Mouse (Mus musculus): ENCODE data around the gene Spata13. TPM values are rescaled to one million over a fixed set of nuclear protein-coding genes. Genes with fewer than 3 reads are reported as not detected.

Gene Spata13
- polyA plus RNA-seq, 1 experiment from 2014 or later = 11.2 TPM

DNA sequence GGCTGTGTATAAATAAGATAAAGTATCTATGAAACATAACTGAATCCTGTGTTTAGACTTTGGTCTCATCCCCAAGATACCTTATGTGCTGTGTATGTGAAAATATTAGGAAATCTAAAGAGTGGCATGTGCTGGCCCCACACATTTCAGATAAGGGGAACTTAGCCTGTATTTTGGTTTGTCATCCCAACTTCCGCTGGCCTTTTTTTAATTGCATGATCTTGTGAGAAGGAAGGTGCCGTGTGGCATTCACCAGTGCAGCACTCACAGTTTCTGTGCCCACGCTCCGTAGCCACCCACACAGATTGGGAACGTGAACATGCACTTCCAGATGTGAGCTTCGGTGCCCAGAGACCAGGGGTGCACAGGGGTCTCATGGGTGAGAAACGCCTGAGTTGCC, 123.9 kb downstream of the Spata13 start:
- ATAC-seq (ENCODE audit: low FRiP score, low TSS enrichment) (no peak), DNase-seq (ENCODE audit: low spot score) (no peak)
- H3K4me3 ChIP-seq (ENCODE audit: low read depth, low read length) = no peak overlapping the region
- H3K9me3 ChIP-seq (ENCODE audit: control insufficient read depth, low read length) = no peaks in the 10 kb centered on the region
- peaks cover 30% of the 10 kb centered on the region for H3K36me3 ChIP-seq (ENCODE audit: control insufficient read depth, insufficient read depth, low read length)
- H3K27ac ChIP-seq (replicated peaks) = no peak overlapping the region
- no peaks in the 10 kb centered on the region for H3K4me1 ChIP-seq (replicated peaks; ENCODE audit: control insufficient read depth, insufficient read depth)
- no peak overlapping the region for H3K9ac ChIP-seq (ENCODE audit: low read length)
- TF ChIP-seq CTCF (IDR thresholded peaks at IDR 0.05; ENCODE audit: low read depth) (no peak), EP300 (optimal IDR thresholded peaks at IDR 0.05) (no peak)
- 95% methylated on average over 7 of the region's 7 CpGs for WGBS
- no peaks in the 10 kb centered on the region for H3K27me3 ChIP-seq (ENCODE audit: control insufficient read depth, insufficient read depth, low read length)
- no peak overlapping the region for H3K4me2 ChIP-seq (replicated peaks; ENCODE audit: low read depth)

DNA sequence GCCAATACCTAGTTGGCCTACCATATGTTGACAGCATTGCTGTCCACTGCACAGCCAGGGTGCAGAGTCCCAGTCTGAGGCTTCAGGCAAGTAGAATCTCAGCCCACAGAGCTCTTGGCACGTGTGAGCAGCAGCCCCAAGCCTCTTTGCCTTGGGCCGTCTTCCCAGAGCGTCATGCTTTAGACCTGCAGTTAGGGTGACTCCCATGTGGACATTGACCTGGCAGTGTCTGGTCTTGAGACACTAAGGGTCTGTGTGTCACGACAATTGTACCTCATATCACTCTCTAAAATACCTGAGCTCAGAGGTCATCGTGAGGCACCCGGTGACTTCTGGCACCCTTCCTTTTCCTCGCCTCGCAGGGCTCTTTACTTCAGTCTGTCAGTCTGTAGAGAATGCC, 125.3 kb downstream of the Spata13 start:
- Histone ChIP-seq H3K9me3 (ENCODE audit: control insufficient read depth, low read length) (no peaks in the 10 kb centered on the region), H3K27ac (replicated peaks) (no peak overlapping the region), H3K36me3 (ENCODE audit: control insufficient read depth, insufficient read depth, low read length) (peaks cover 30% of the 10 kb centered on the region), H3K27me3 (ENCODE audit: control insufficient read depth, insufficient read depth, low read length) (no peaks in the 10 kb centered on the region), H3K4me2 (replicated peaks; ENCODE audit: low read depth) (no peak overlapping the region), H3K4me1 (replicated peaks; ENCODE audit: control insufficient read depth, insufficient read depth) (no peaks in the 10 kb centered on the region), H3K9ac (ENCODE audit: low read length) (no peak overlapping the region), H3K4me3 (ENCODE audit: low read depth, low read length) (no peak overlapping the region)
- WGBS = 91% methylated on average over 8 of the region's 8 CpGs
- no peak for ATAC-seq (ENCODE audit: low FRiP score, low TSS enrichment)
- DNase-seq (ENCODE audit: low spot score) = no peak
- TF ChIP-seq CTCF (IDR thresholded peaks at IDR 0.05; ENCODE audit: low read depth) (no peak), EP300 (optimal IDR thresholded peaks at IDR 0.05) (no peak)

DNA sequence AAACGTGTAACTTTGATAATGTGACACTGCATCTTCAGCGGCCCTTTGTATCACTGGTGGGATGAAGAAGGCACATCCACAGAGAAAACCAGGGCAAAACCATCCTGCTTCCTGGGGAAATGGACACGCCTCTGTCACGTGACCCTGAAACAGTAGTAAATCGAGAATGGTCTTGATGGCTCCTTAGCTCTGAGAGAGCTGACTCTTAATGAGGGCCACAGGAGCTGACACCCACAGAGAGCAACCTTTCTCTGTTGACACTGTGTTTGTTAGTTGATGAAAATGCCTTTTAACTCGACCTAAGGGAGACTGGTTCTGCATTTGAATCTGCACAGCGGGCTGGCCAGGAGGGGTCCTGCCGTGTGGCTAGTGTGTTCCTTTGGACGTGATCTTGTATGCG, 128.0 kb downstream of the Spata13 start:
- Histone ChIP-seq H3K27me3 (ENCODE audit: control insufficient read depth, insufficient read depth, low read length) (no peaks in the 10 kb centered on the region), H3K4me3 (ENCODE audit: low read depth, low read length) (no peak overlapping the region), H3K36me3 (ENCODE audit: control insufficient read depth, insufficient read depth, low read length) (peaks cover 19% of the 10 kb centered on the region), H3K9ac (ENCODE audit: low read length) (no peak overlapping the region), H3K27ac (replicated peaks) (no peak overlapping the region), H3K4me1 (replicated peaks; ENCODE audit: control insufficient read depth, insufficient read depth) (no peaks in the 10 kb centered on the region), H3K4me2 (replicated peaks; ENCODE audit: low read depth) (no peak overlapping the region), H3K9me3 (ENCODE audit: control insufficient read depth, low read length) (no peaks in the 10 kb centered on the region)
- ATAC-seq (ENCODE audit: low FRiP score, low TSS enrichment) (no peak), DNase-seq (ENCODE audit: low spot score) (no peak)
- 78% methylated on average over 10 of the region's 10 CpGs for WGBS
- TF ChIP-seq EP300 (optimal IDR thresholded peaks at IDR 0.05) (no peak), CTCF (IDR thresholded peaks at IDR 0.05; ENCODE audit: low read depth) (no peak)

DNA sequence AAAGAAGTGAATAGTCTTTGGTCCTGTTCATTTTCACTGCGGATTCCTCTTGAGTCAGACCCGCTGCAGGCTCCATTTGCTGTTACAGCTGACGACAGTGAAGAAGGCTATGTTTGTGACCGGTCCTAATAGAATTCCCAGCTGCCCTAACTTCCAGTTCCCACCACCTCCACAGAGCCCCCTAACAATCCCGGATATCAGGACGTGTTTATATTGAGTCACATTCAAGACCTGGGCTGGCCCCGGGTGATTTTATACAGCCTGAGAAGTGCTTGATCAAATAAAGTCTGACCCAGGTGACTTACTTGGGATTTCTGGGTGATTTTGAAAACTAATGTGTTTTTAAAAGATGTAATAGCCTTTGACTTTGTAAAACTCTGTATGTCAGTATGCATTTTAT, 129.0 kb downstream of the Spata13 start:
- DNase-seq (ENCODE audit: low spot score) (no peak), ATAC-seq (ENCODE audit: low FRiP score, low TSS enrichment) (no peak)
- no peak overlapping the region for H3K27ac ChIP-seq (replicated peaks)
- H3K9me3 ChIP-seq (ENCODE audit: control insufficient read depth, low read length) = no peaks in the 10 kb centered on the region
- H3K4me1 ChIP-seq (replicated peaks; ENCODE audit: control insufficient read depth, insufficient read depth) = no peaks in the 10 kb centered on the region
- H3K9ac ChIP-seq (ENCODE audit: low read length) = no peak overlapping the region
- TF ChIP-seq CTCF (IDR thresholded peaks at IDR 0.05; ENCODE audit: low read depth) (no peak), EP300 (optimal IDR thresholded peaks at IDR 0.05) (no peak)
- H3K36me3 ChIP-seq (ENCODE audit: control insufficient read depth, insufficient read depth, low read length) = peaks cover 19% of the 10 kb centered on the region
- WGBS = 31% methylated on average over 7 of the region's 7 CpGs
- H3K4me2 ChIP-seq (replicated peaks; ENCODE audit: low read depth) = no peak overlapping the region
- H3K4me3 ChIP-seq (ENCODE audit: low read depth, low read length) = no peak overlapping the region
- H3K27me3 ChIP-seq (ENCODE audit: control insufficient read depth, insufficient read depth, low read length) = no peaks in the 10 kb centered on the region

DNA sequence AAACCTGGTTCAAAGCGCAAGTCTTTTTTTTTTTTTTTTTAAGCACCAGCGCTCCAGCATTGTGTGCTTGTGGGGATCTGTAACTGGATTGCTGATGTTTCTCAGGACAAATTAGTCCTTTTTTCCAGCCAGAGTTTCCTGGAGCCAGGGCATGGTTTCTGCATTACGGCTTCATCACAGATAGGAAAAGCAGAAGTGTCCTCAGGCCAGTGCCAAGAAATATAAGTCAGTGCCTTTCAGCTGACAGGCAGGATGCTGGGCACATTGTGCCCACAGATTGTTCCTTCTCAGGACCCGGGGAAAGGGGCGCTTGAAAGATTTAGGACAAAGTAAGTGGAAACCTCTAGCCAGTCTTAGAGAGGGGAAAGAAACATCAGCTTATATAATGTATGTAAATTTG, 129.9 kb downstream of the Spata13 start:
- Histone ChIP-seq H3K9ac (ENCODE audit: low read length) (no peak overlapping the region), H3K4me3 (ENCODE audit: low read depth, low read length) (no peak overlapping the region), H3K27me3 (ENCODE audit: control insufficient read depth, insufficient read depth, low read length) (no peaks in the 10 kb centered on the region), H3K36me3 (ENCODE audit: control insufficient read depth, insufficient read depth, low read length) (peaks cover 16% of the 10 kb centered on the region), H3K4me1 (replicated peaks; ENCODE audit: control insufficient read depth, insufficient read depth) (no peaks in the 10 kb centered on the region), H3K27ac (replicated peaks) (no peak overlapping the region), H3K4me2 (replicated peaks; ENCODE audit: low read depth) (no peak overlapping the region), H3K9me3 (ENCODE audit: control insufficient read depth, low read length) (no peaks in the 10 kb centered on the region)
- no peak for TF ChIP-seq CTCF (IDR thresholded peaks at IDR 0.05; ENCODE audit: low read depth)
- no peak for TF ChIP-seq EP300 (optimal IDR thresholded peaks at IDR 0.05)
- DNase-seq (ENCODE audit: low spot score) (no peak), ATAC-seq (ENCODE audit: low FRiP score, low TSS enrichment) (no peak)
- WGBS = 81% methylated on average over 5 of the region's 5 CpGs

DNA sequence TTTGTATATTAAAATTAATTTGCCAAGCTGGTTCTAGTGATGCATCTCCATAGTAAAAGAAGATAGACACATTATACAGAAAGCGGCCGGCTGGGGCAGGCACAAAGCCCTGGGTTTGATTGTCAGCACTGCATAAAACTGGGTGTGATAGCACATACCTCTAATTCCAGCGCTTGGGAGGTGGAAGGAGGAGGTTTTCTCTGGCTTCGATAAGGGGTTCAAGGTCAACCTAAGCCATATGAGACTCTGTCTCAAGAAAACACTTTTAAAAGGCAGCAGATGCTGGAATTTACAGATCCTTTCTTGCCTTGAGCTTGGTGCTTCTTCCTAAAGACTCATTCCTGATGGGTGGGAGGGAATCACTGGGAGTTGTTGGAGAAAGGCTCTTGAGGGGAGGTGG, 130.7 kb downstream of the Spata13 start:
- no peaks in the 10 kb centered on the region for H3K27me3 ChIP-seq (ENCODE audit: control insufficient read depth, insufficient read depth, low read length)
- H3K27ac ChIP-seq (replicated peaks) = no peak overlapping the region; the same call in 1 of the 2 replicates
- no peak for TF ChIP-seq EP300 (optimal IDR thresholded peaks at IDR 0.05)
- TF ChIP-seq CTCF (IDR thresholded peaks at IDR 0.05; ENCODE audit: low read depth) = no peak
- H3K4me1 ChIP-seq (replicated peaks; ENCODE audit: control insufficient read depth, insufficient read depth) = no peaks in the 10 kb centered on the region
- DNase-seq (ENCODE audit: low spot score) = no peak
- WGBS = 77% methylated on average over 4 of the region's 4 CpGs
- no peak overlapping the region for H3K9ac ChIP-seq (ENCODE audit: low read length)
- no peak overlapping the region for H3K4me2 ChIP-seq (replicated peaks; ENCODE audit: low read depth)
- H3K9me3 ChIP-seq (ENCODE audit: control insufficient read depth, low read length) = no peaks in the 10 kb centered on the region
- no peak overlapping the region for H3K4me3 ChIP-seq (ENCODE audit: low read depth, low read length)
- no peak for ATAC-seq (ENCODE audit: low FRiP score, low TSS enrichment)
- H3K36me3 ChIP-seq (ENCODE audit: control insufficient read depth, insufficient read depth, low read length) = peaks cover 13% of the 10 kb centered on the region
